8 mouse cellular contexts compared by ENCODE assay signal in genomic region chr8:80895397-80895796, GRCm38 (mm10). TPM values are rescaled to one million over a fixed set of nuclear protein-coding genes. Genes with fewer than 3 reads are reported as not detected.
DNase-seq lines count a peak whose midpoint lies in the region; ATAC-seq lines count a peak whose summit lies in the region.

No protein-coding gene starts in this region.

- ATAC-seq in frontal cortex, adult (ENCODE audit: low TSS enrichment), result peak; percentile 55; the same call in 1 of the 2 replicates
- no peak for ATAC-seq in embryonic facial prominence, embryonic 11.5 days (replicated peaks; ENCODE audit: insufficient number of reproducible peaks, low FRiP score, low TSS enrichment, low read depth)
- no peak for ATAC-seq in hindbrain, embryonic 15.5 days (ENCODE audit: low FRiP score, low read depth)

- H3K4me2 ChIP-seq in embryonic facial prominence, embryonic 11.5 days (ENCODE audit: low read depth, low read length), result no peak overlapping the region
- H3K4me2 ChIP-seq in hindbrain, embryonic 15.5 days, result peak overlapping the region; percentile 21

- H3K36me3 ChIP-seq in embryonic facial prominence, embryonic 11.5 days (replicated peaks; ENCODE audit: control insufficient read depth, insufficient read depth, low read depth, low read length), result no peaks in the 10 kb centered on the region
- no peaks in the 10 kb centered on the region for H3K36me3 ChIP-seq in hindbrain, embryonic 15.5 days

- no peaks in the 10 kb centered on the region for H3K9me3 ChIP-seq in embryonic facial prominence, embryonic 11.5 days (replicated peaks; ENCODE audit: control insufficient read depth, low read length)
- no peaks in the 10 kb centered on the region for H3K9me3 ChIP-seq in hindbrain, embryonic 15.5 days

- DNase-seq in frontal cortex, postnatal 14 days (ENCODE audit: low spot score in 2 of 2), result no peak
- DNase-seq in embryonic facial prominence, embryonic 11.5 days (ENCODE audit: low spot score), result peak; percentile 82
- peak; percentile 63 for DNase-seq in lung, postnatal 36 days
- DNase-seq in ovary, postnatal 10 days (ENCODE audit: low spot score), result no peak
- no peak for DNase-seq in frontal cortex, postnatal 10 days (ENCODE audit: low spot score in 2 of 2)
- DNase-seq in frontal cortex, postnatal 25 days (ENCODE audit: low spot score in 2 of 2), result no peak

- H3K27me3 ChIP-seq in embryonic facial prominence, embryonic 11.5 days (ENCODE audit: control insufficient read depth, insufficient read depth, low read length), result no peaks in the 10 kb centered on the region
- H3K27me3 ChIP-seq in hindbrain, embryonic 15.5 days, result no peaks in the 10 kb centered on the region

- no peak overlapping the region for H3K27ac ChIP-seq in embryonic facial prominence, embryonic 11.5 days (replicated peaks; ENCODE audit: low read depth, low read length)
- peak overlapping the region; percentile 48; the same call in 1 of the 2 replicates for H3K27ac ChIP-seq in hindbrain, embryonic 15.5 days (replicated peaks)

- peaks cover 5% of the 10 kb centered on the region for H3K4me1 ChIP-seq in embryonic facial prominence, embryonic 11.5 days (ENCODE audit: control insufficient read depth, insufficient read depth, low read length)
- H3K4me1 ChIP-seq in hindbrain, embryonic 15.5 days (replicated peaks), result no peaks in the 10 kb centered on the region

- H3K9ac ChIP-seq in embryonic facial prominence, embryonic 11.5 days (replicated peaks; ENCODE audit: low read length), result no peak overlapping the region
- H3K9ac ChIP-seq in hindbrain, embryonic 15.5 days, result no peak overlapping the region

- no peak overlapping the region for H3K4me3 ChIP-seq in embryonic facial prominence, embryonic 11.5 days (ENCODE audit: low read depth, low read length)
- H3K4me3 ChIP-seq in hindbrain, embryonic 15.5 days, result no peak overlapping the region

- 16% methylated on average over 6 of the region's 6 CpGs for WGBS in embryonic facial prominence, embryonic 11.5 days
- 40% methylated on average over 6 of the region's 6 CpGs for WGBS in hindbrain, embryonic 15.5 days

RNA-seq across cellular contexts. Expression of gene Gab1, which starts 15.1 kb away (rescaled TPM):
- polyA plus RNA-seq in embryonic facial prominence, embryonic 11.5 days (2014; fragmentation: Nextera tagmentation; extraction: Ambion mirVana), result 25.9 and 27.6 TPM in 2 replicates
- polyA plus RNA-seq in hindbrain, embryonic 15.5 days (2015; fragmentation: Nextera tagmentation; extraction: Ambion mirVana), result 10.9 and 14.0 TPM in 2 replicates

Comparison
In these comparisons a context has a peak if more than half of its experiments do, and no peak if none do; other contexts are left out.
1. DNase-seq: peak in embryonic facial prominence, embryonic 11.5 days (single experiment) and lung, postnatal 36 days (single experiment); none in frontal cortex, postnatal 14 days (0 of 2), ovary, postnatal 10 days (single experiment), frontal cortex, postnatal 10 days (0 of 2) and frontal cortex, postnatal 25 days (0 of 2).